Comparison of ENCODE assay signal across 8 mouse cellular contexts in genomic region chr16:17232794-17233701, GRCm38 (mm10). TPM values are rescaled to one million over a fixed set of nuclear protein-coding genes. Genes with fewer than 3 reads are reported as not detected.
DNase-seq lines count a peak whose midpoint lies in the region; ATAC-seq lines count a peak whose summit lies in the region.

Hic2 (plus strand) TSS chr16:17233572.

- H3K4me1 ChIP-seq in hindbrain, embryonic 16.5 days (ENCODE audit: control insufficient read depth, insufficient read depth, low read depth, low read length): peaks cover 17% of the 10 kb centered on the region

- peak within 1 kb of the TSS; percentile 72 for H3K4me2 ChIP-seq in hindbrain, embryonic 16.5 days (ENCODE audit: low read length)

- DNase-seq in WW6 (ENCODE audit: low read depth, low spot score): peak; percentile 95
- DNase-seq in cerebellum, postnatal 4 days (ENCODE audit: low spot score in 2 of 2): peak; percentile 82 to 91
- peak; percentile 94 for DNase-seq in gastrocnemius, adult 18-20 months (ENCODE audit: low spot score)
- peak; percentile 84 for DNase-seq in left cerebral cortex, adult 11 months (ENCODE audit: low spot score)
- peak; percentile 96 for DNase-seq in lung, postnatal 36 days
- peak; percentile 98 for DNase-seq in retina, embryonic 14.5 days (ENCODE audit: low spot score)
- DNase-seq in thymus, postnatal 36 days: peak; percentile 90 to 94

- peak; percentile 96 for ATAC-seq in hindbrain, embryonic 16.5 days

- peak within 1 kb of the TSS; percentile 93 for H3K27ac ChIP-seq in hindbrain, embryonic 16.5 days (ENCODE audit: low read depth, low read length)

- peak within 1 kb of the TSS; percentile 96 for H3K9ac ChIP-seq in hindbrain, embryonic 16.5 days (ENCODE audit: low read depth, low read length)

- no peaks in the 10 kb centered on the region for H3K36me3 ChIP-seq in hindbrain, embryonic 16.5 days (ENCODE audit: control insufficient read depth, insufficient read depth, low read length)

- under 1% methylated on average over 57 of the region's 59 CpGs for WGBS in hindbrain, embryonic 16.5 days

- no peaks in the 10 kb centered on the region for H3K27me3 ChIP-seq in hindbrain, embryonic 16.5 days (replicated peaks; ENCODE audit: control insufficient read depth, insufficient read depth, low read length)

- no peaks in the 10 kb centered on the region for H3K9me3 ChIP-seq in hindbrain, embryonic 16.5 days (ENCODE audit: control insufficient read depth, low read length)

- H3K4me3 ChIP-seq in hindbrain, embryonic 16.5 days (ENCODE audit: low read length): peak within 1 kb of the TSS; percentile 82

RNA-seq across cellular contexts. Expression of gene Hic2, which starts in this region (rescaled TPM):
- 1 to 10 TPM; 1.4 to 1.7 TPM for total RNA-seq in gastrocnemius, adult 18-20 months (2021)
- 6.1 and 7.1 TPM in 2 replicates for polyA plus RNA-seq in hindbrain, embryonic 16.5 days (2015; fragmentation: Nextera tagmentation; extraction: Ambion mirVana)

Comparison
In these comparisons a context has a peak if more than half of its experiments do, and no peak if none do; other contexts are left out.
1. Peak in every context shown above with its lines: DNase-seq, ATAC-seq, H3K4me3 ChIP-seq and H3K27ac ChIP-seq.